8 mouse cellular contexts compared by ENCODE assay signal in the genomic region with DNA sequence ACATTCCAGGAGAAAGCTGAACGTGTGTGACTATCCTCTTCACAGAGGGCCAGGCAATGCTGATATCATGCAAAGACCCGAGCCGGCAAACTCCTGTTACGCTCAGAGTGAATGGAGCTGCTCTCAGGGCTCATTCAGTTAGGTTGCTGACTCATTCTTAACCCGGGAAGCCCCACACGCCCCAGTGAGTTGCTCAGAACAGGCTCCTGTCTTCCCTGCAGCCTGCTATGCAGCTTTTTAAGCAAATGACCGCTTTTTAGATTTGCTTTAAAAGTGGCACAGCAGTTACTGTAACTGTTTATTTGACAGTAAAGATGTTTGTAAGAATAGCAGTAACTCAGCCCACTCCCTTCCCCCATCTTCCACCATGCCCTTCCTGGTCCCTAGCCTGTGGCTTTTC.
A peak's percentile ranks its signal among the peaks of the same experiment; 100 is the strongest.
DNase-seq lines count a peak whose midpoint lies in the region; ATAC-seq and TF ChIP-seq lines count a peak whose summit lies in the region.

No protein-coding gene starts in this region.

- peaks cover 35% of the 10 kb centered on the region for H3K4me1 ChIP-seq in embryonic facial prominence, embryonic 14.5 days (ENCODE audit: control insufficient read depth, insufficient read depth, low read length)
- peaks cover 44% of the 10 kb centered on the region for H3K4me1 ChIP-seq in liver, embryonic 12.5 days

- H3K9ac ChIP-seq in embryonic facial prominence, embryonic 14.5 days (ENCODE audit: low read depth, low read length) = no peak overlapping the region
- H3K9ac ChIP-seq in liver, embryonic 12.5 days = 0 out of 2 replicates have a peak overlapping the region, but pooled peaks have one; percentile 17

- no peak for TF ChIP-seq CTCF in left cerebral cortex, adult 2 months (IDR thresholded peaks at IDR 0.05)

- WGBS in embryonic facial prominence, embryonic 14.5 days = 13% methylated on average over 7 of the region's 7 CpGs
- 4% methylated on average over 7 of the region's 7 CpGs for WGBS in liver, embryonic 12.5 days (ENCODE audit: insufficient replicate concordance)

- H3K4me2 ChIP-seq in embryonic facial prominence, embryonic 14.5 days (ENCODE audit: low read depth, low read length) = peak overlapping the region; percentile 34; the same call in 1 of the 2 replicates
- peak overlapping the region; percentile 48 for H3K4me2 ChIP-seq in liver, embryonic 12.5 days

- no peaks in the 10 kb centered on the region for H3K27me3 ChIP-seq in embryonic facial prominence, embryonic 14.5 days (replicated peaks; ENCODE audit: control insufficient read depth, insufficient read depth, low read length)
- peaks cover 18% of the 10 kb centered on the region; the same call in 1 of the 2 replicates for H3K27me3 ChIP-seq in liver, embryonic 12.5 days (replicated peaks)

- no peaks in the 10 kb centered on the region for H3K36me3 ChIP-seq in embryonic facial prominence, embryonic 14.5 days (ENCODE audit: control insufficient read depth, insufficient read depth, low read length)
- H3K36me3 ChIP-seq in liver, embryonic 12.5 days = no peaks in the 10 kb centered on the region

- 0 out of 2 replicates have a peak overlapping the region, but pooled peaks have one; percentile 9 for H3K4me3 ChIP-seq in left cerebral cortex, adult 2 months
- H3K4me3 ChIP-seq in embryonic facial prominence, embryonic 14.5 days (ENCODE audit: low read depth, low read length) = peak overlapping the region; percentile 5
- peak overlapping the region; percentile 33 for H3K4me3 ChIP-seq in liver, embryonic 12.5 days

- H3K27ac ChIP-seq in left cerebral cortex, adult 2 months = no peak overlapping the region
- H3K27ac ChIP-seq in embryonic facial prominence, embryonic 14.5 days (replicated peaks; ENCODE audit: low read depth, low read length) = 0 out of 2 replicates have a peak overlapping the region, but pooled peaks have one; percentile 1
- H3K27ac ChIP-seq in liver, embryonic 12.5 days = 0 out of 2 replicates have a peak overlapping the region, but pooled peaks have one; percentile 60

- no peak for DNase-seq in left cerebral cortex, adult 2 months (ENCODE audit: extremely low spot score in 1 of 2, low spot score in 2 of 2)
- no peak for DNase-seq in left cerebral cortex, postnatal 36 days (ENCODE audit: low spot score in 2 of 2)
- peak; percentile 51 for DNase-seq in MN1 (ENCODE audit: low spot score)
- DNase-seq in embryonic facial prominence, embryonic 14.5 days (ENCODE audit: low spot score) = peak; percentile 68
- DNase-seq in layer of hippocampus, adult 9-11 months = no peak
- DNase-seq in right cerebral cortex, postnatal 14 days = no peak
- no peak for DNase-seq in kidney, adult 11 months

- intact Hi-C loops in left cerebral cortex, adult 2 months (cut with DNase I) = no loop called here
- intact Hi-C loops in left cerebral cortex, postnatal 36 days (cut with DNase I) = no loop called here

- 0 out of 2 replicates have a peak, but pooled peaks have one; percentile 26 for ATAC-seq in embryonic facial prominence, embryonic 14.5 days (ENCODE audit: low read depth)
- ATAC-seq in liver, embryonic 12.5 days = peak; percentile 69

- no peaks in the 10 kb centered on the region for H3K9me3 ChIP-seq in embryonic facial prominence, embryonic 14.5 days (ENCODE audit: control insufficient read depth, low read length)
- no peaks in the 10 kb centered on the region for H3K9me3 ChIP-seq in liver, embryonic 12.5 days (replicated peaks)

Comparison
In these comparisons a context has a peak if more than half of its experiments do, and no peak if none do; other contexts are left out.
1. DNase-seq: peak in MN1 (single experiment) and embryonic facial prominence, embryonic 14.5 days (single experiment); none in left cerebral cortex, adult 2 months (0 of 2), left cerebral cortex, postnatal 36 days (0 of 2), layer of hippocampus, adult 9-11 months (single experiment), right cerebral cortex, postnatal 14 days (single experiment) and kidney, adult 11 months (single experiment).
2. Peak in every context shown above with its lines, with median percentiles within 50 percentile points of each other: H3K4me3 ChIP-seq.